Mouse (Mus musculus) frontal cortex, postnatal 10 days (tissue): Measurements from ENCODE around the gene Cxcr2.
A peak's percentile ranks its signal among the peaks of the same experiment; 100 is the strongest.

Experiments
- DNase-seq, 2 experiments: peaks; one replicate each; pipeline ENCODE4 v3.0.0; 2022; ENCODE audit warnings: low spot score in 2 of 2, mixed read lengths in 1 of 2

Gene Cxcr2

DNA sequence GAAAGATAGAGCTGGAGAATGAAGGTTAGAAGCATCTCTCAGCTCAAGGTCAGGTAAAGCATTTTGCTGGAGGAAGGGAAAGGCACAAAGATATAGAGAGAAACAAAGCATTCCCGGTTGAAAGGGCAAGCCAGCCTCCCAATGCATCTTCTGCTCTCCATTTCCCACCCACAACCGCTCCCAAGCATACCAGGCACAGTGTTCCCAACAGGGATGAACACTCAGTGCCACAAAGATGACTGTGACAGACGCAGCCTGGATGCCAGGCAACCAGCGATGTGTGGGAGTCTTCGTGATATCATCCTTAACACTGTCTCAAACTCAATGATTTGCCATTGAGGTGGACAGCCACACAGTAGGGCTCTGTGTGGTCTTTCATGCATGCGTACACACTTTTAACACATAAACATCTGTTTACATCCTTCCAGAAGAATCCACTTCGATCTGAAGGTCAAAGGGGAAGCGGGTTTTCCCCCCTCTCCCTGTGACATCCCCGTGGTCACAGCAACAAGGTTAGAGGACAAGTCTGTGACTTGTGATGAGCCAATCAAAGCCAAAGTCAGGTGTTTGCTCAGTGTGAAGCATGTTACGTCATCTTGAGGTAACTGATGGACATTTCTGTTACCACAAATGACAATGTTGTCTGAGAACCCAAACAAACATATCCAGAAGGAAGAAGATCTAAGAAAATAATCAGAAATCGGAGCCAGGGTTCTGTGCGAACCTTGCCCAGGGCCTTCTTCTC lies 44.1 kb downstream of the Cxcr2 start:
- DNase-seq, result peak; percentile 21 to 25

DNA sequence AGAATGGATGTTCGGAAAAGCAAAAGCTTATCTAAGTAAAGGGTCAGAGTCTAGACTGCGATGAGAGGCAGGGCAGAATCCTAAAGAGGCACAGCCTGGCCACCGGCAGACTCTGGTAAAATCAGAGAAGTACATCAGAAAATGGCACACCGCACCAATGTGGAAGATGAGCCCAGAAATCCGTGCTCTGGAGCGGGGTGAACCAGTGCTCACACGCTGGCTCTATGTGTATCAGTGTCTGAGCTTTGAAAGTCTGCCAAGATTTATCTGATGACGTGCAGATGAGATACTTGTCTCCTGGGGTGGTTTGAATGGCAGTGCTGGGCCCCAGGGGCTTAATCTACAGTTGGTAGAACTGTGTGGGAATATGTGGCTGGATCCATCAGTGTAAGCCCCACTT lies 45.3 kb downstream of the Cxcr2 start:
- no peak for DNase-seq

DNA sequence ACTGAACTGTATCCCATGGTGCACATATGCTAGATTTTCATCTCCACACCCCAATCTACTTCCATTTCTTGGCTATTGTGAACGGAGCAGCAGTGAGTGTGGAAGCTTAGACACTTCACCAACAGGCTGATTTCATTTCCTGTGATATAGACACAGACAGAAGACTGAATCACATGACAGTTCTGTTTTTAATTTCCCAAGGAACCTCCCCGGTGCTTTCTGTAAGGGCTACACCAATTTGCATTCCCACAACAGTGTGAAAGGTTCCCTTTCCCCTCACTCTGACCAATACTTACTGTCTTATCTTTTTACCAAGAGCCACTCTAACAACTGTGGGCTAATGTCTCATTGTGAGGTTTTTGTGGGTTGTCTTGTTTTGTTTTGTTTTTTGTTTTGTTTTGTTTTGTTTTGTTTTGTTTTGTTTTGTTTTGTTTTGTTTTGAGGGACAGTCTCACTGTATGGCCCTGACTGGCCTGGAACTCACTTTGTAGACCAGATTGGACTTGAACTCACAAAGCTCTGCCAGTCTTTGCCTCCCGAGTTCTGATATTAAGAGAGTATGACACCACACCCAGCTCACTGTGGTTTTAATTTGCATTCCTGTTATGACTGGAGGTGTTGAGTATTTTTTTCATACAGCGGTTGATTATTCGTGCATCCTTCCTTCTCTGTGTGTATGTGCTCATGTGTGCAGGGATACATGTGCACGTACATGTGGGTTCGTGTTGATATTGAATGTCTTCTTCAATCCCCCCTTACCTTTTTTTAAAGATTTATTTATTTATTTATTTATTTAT lies 47.5 kb downstream of the Cxcr2 start:
- no peak for DNase-seq

DNA sequence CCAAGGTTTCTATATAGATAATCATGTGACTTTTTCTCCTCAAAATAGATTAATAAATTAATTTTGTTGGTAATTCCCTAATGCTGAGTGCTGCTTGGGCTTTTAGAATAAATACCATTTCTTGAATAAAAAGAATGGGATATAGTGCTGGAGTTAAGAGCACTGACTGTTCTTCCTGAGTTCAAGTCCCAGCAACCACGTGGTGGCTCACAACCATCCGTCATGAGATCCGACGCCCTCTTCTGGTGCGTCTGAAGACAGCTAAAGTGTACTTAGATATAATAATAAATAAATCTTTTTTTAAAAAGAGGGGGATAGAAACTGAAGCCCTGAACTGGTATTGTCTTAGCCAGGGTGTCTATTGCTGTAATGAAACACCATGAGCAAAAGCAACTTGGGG lies 49.7 kb downstream of the Cxcr2 start:
- no peak for DNase-seq

DNA sequence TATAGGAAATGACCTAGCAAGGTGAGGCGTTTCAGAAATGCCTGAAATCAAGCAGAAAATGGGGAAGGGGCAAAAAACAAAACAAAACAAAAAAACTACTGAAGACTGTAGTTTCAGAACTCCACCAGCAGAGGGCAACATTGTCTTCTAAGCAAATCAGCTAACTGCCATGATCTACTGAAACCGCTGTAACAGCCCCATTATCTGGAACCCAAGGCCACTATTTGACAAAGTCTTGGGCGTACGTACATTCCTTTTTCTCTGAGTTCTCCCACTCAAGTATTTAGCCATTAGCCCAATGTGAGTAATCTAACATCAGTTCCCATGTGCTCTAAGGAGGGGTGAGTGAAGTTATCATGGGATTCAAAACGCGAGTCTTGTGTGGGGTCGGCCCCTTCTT lies 52.1 kb downstream of the Cxcr2 start:
- DNase-seq, result no peak

DNA sequence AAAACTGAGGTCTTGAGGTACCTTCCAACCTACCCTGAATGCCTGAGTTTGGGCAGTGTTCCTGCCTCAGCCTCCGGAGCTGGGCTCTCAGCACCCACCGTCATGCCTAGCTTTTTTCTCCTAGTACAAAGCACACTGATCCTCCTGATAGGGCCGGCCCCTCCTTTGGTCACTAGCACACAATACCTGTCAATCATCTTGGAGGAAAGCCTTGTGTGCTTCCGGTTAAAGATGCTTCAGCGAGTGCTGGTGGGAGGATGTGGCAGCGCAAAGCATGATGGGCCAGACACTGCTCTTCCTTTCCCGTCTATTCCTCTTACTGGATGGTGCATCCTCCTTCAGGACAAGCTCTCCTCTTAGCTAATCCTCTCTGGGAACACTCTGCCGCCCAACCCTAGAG lies 52.9 kb downstream of the Cxcr2 start:
- no peak for DNase-seq

DNA sequence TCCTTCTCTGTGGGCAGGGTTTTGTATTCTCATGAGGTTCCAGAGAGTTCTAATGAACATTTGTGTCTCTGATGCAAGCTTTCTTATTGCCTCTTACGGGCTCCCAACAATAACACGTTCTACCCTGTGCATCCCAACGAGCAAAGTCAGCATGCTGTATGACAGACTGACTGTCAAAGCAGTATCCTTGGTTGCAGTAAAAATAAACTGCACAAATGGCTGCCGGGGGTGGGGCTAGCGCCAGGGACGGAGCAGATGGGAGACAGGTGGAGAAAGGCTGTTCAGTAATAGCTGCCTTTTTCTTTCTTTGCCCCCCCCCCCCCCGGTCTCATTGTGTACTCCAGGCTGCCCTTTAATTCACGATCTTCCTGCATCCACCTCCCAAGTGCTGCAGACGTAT lies 54.1 kb downstream of the Cxcr2 start:
- peak; percentile 18 to 32 for DNase-seq

DNA sequence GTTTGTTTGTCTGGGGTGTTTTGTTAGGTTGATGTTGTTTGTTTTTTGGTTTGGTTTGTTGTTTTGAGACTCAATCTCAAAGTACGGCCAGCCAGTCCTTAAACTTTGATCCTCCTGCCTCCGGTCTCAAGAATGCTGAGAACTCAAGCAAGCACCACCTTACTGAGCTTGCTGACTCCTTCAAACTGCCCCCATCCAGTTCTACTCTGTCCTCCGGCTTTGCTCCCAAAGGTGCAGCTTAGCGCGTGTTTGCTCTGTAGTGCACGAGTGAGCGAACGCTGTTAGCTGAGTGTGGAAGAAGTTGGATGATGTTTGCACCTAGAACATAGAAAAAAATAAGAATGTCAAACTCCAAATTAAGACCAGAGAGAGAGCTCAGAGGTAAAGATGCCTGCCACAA lies 55.2 kb downstream of the Cxcr2 start:
- no peak for DNase-seq
